Mouse (Mus musculus) stomach, embryonic 14.5 days (tissue): ENCODE data around the gene Pold3. TPM values are rescaled to one million over a fixed set of nuclear protein-coding genes. Genes with fewer than 3 reads are reported as not detected.

Experiments used
- ATAC-seq: fragments of 200-750 bp; cut with Nextera tagmentation; 2 replicates; pipeline ENCODE4 v1.8.0; 2017; ENCODE audit warnings: low read depth, moderate TSS enrichment; ENCODE audit not compliant: insufficient number of reproducible peaks, insufficient read depth, low FRiP score
- H3K27ac ChIP-seq: fragments of 300-500 bp; sonication (generic); 2 replicates; pipeline ENCODE4 v1.5.1; 2014; ENCODE audit warnings: mild to moderate bottlenecking, low read length, moderate library complexity, mixed read lengths
- H3K27me3 ChIP-seq: fragments of 300-500 bp; sonication (generic); 2 replicates; pipeline ENCODE4 v1.6.1; 2014; ENCODE audit warnings: low read length, control low read depth, mixed read lengths; ENCODE audit not compliant: control insufficient read depth, insufficient read depth
- H3K36me3 ChIP-seq: fragments of 300-500 bp; sonication (generic); 2 replicates; pipeline ENCODE4 v1.6.1; 2014; ENCODE audit warnings: mild to moderate bottlenecking, control low read depth, low read length, moderate library complexity, mixed read lengths; ENCODE audit not compliant: control insufficient read depth, insufficient read depth
- H3K4me1 ChIP-seq: fragments of 300-500 bp; sonication (generic); 2 replicates; pipeline ENCODE4 v1.6.1; 2014; ENCODE audit warnings: low read length, control low read depth, mixed read lengths; ENCODE audit not compliant: control insufficient read depth, insufficient read depth
- H3K4me2 ChIP-seq: fragments of 300-500 bp; sonication (generic); replicated peaks from 2 replicates; pipeline ENCODE4 v1.6.1; 2014; ENCODE audit warnings: low read depth, low read length, control low read depth
- H3K4me3 ChIP-seq: fragments of 300-500 bp; sonication (generic); 2 replicates; pipeline ENCODE4 v1.5.1; 2014; ENCODE audit warnings: low read depth, low read length, control low read depth
- H3K9ac ChIP-seq: fragments of 300-500 bp; sonication (generic); replicated peaks from 2 replicates; pipeline ENCODE4 v1.6.1; 2014; ENCODE audit warnings: low read depth, mild to moderate bottlenecking, control low read depth, low read length, moderate library complexity, mixed read lengths
- H3K9me3 ChIP-seq: fragments of 300-500 bp; sonication (generic); 2 replicates; pipeline ENCODE4 v1.6.1; 2016; ENCODE audit warnings: low read depth, low read length, control low read depth; ENCODE audit not compliant: control insufficient read depth
- WGBS: fragments of 180-500 bp; shearing (Covaris S2); extraction: QIAGEN DNeasy Blood & Tissue Kit; methylation state at CpG from one replicate; pipeline ENCODE4 v1.1.7; 2014; 5-methylcytosine and 5-hydroxymethylcytosine counted together
- polyA plus RNA-seq: library from polyadenylated mRNA; unstranded; fragments of >200 nt; fragmentation: Nextera tagmentation; extraction: Ambion mirVana; gene quantifications from 2 replicates; pipeline ENCODE4 v1.2.1, GENCODE M21; 2014

Pold3 gene
- polyA plus RNA-seq, 1 experiment from 2014 or later = 75.2 TPM

- no peak overlapping the region for H3K9ac ChIP-seq
- H3K9me3 ChIP-seq = no peaks in the 10 kb centered on the region
- no peak overlapping the region for H3K4me2 ChIP-seq
- no peaks in the 10 kb centered on the region for H3K36me3 ChIP-seq
- no peak for ATAC-seq
- H3K4me1 ChIP-seq = no peaks in the 10 kb centered on the region
- H3K27ac ChIP-seq = no peak overlapping the region
- H3K4me3 ChIP-seq = no peak overlapping the region
- H3K27me3 ChIP-seq = no peaks in the 10 kb centered on the region
- WGBS = 61% methylated on average over 10 of the region's 10 CpGs
These were observed 28.7 kb upstream of the Pold3 start for GRCm38 (mm10) chr7:100150086-100150485.

- no peak for ATAC-seq
- 91% methylated on average over 4 of the region's 4 CpGs for WGBS
These were observed 27.2 kb upstream of the Pold3 start for GRCm38 (mm10) chr7:100148586-100148985.

DNA sequence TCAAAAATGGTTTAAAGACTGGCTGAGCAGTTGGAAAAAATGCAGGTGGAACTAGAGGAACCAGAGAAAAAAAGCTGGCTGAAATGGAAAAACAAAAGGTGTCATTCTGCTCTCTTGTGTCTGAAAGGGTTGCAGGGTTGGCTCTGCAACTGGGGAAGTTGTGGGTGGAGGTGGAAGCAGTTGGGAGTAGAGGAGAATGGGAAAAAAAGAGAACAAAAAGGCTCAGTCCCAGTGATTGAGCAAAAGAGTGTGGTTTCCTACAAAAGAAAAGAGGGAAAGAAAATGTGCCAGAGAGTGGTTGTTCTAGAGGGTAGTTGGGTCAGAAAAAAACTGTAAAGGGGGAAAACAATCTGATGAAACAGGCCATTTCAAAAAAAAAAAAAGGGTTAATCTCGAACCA lies 19.2 kb upstream of the Pold3 start:
- Histone ChIP-seq H3K4me3 (no peak overlapping the region), H3K4me1 (no peaks in the 10 kb centered on the region), H3K36me3 (no peaks in the 10 kb centered on the region), H3K4me2 (no peak overlapping the region), H3K27ac (no peak overlapping the region), H3K9ac (no peak overlapping the region), H3K27me3 (no peaks in the 10 kb centered on the region), H3K9me3 (no peaks in the 10 kb centered on the region)
- no peak for ATAC-seq
- 72% methylated on average over 1 of the region's 1 CpGs for WGBS

More at GRCm38 (mm10) chr7:100148586-100148985, 27.2 kb upstream of the Pold3 start:
- no peak overlapping the region for H3K4me2 ChIP-seq
- H3K27ac ChIP-seq = no peak overlapping the region; the same call in 1 of the 2 replicates
- no peak overlapping the region for H3K4me3 ChIP-seq
- no peak overlapping the region for H3K9ac ChIP-seq
- H3K36me3 ChIP-seq = no peaks in the 10 kb centered on the region
- H3K4me1 ChIP-seq = no peaks in the 10 kb centered on the region
- H3K9me3 ChIP-seq = no peaks in the 10 kb centered on the region
- H3K27me3 ChIP-seq = no peaks in the 10 kb centered on the region

DNA sequence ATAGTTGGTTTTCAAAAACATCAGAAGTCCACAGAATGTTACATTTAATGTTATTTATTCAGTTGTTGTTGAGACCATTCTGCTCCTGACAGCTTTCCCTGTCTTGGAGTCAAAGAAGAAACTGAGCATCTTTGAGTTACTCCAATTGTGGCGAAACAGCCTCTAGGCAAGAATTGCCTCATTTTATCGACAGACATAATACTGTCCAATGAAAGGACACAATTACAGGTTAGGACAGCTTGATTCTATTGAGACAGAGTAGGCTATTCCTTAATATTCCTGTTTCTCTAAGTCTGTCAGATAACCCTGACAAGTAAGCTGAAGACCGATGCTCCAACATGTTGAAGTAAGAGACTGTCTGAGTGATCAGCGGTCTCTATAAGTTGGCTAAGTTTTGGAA lies 16.7 kb upstream of the Pold3 start:
- H3K4me1 ChIP-seq = no peaks in the 10 kb centered on the region
- H3K4me3 ChIP-seq = no peak overlapping the region
- no peaks in the 10 kb centered on the region for H3K27me3 ChIP-seq
- H3K9me3 ChIP-seq = no peaks in the 10 kb centered on the region
- H3K4me2 ChIP-seq = no peak overlapping the region
- WGBS = 93% methylated on average over 4 of the region's 4 CpGs
- H3K36me3 ChIP-seq = no peaks in the 10 kb centered on the region
- H3K9ac ChIP-seq = no peak overlapping the region
- H3K27ac ChIP-seq = no peak overlapping the region
- ATAC-seq = no peak

DNA sequence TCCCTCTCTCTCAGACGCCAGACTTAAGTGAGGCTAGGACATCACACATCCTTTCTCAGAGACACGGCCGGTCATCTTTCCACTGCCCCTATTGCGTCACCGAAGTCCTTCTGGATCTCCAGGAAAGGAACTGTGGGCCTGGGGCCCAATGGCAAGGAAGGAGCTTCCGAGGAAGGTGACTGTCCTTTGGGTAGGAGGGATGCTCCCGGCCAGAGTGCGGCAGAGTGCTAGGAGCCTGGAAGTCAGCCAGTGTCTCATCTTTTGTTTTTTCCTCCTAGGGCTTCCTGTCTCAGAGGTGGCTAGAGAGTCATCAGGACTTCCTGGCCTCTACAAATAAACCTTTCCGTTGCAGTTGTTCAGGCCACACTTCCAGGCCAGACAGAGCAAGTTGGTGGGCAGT lies 15.7 kb upstream of the Pold3 start:
- Histone ChIP-seq H3K9me3 (no peaks in the 10 kb centered on the region), H3K4me1 (no peaks in the 10 kb centered on the region), H3K27ac (no peak overlapping the region), H3K4me3 (no peak overlapping the region), H3K27me3 (no peaks in the 10 kb centered on the region), H3K36me3 (no peaks in the 10 kb centered on the region), H3K4me2 (no peak overlapping the region), H3K9ac (no peak overlapping the region)
- 81% methylated on average over 9 of the region's 9 CpGs for WGBS
- ATAC-seq = no peak

DNA sequence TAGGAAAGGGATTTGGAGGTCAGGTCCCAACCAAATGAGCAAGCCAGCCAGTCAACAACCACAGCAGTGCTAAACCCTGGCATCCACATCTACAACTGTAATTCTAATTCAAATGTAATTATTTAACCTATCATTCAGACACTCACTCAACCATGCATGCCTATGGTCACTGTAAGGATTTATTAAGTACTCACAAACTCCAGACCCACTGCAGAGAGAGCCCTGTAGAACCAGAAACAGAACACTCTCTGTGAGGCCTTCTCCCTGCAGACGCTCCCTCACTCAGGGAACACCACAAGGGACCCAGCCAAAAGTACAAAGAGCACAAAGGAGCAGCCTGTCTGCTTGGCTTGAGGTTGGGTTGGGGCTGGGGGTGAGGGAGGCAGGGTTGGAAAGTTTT lies 11.0 kb upstream of the Pold3 start:
- no peak overlapping the region for H3K9ac ChIP-seq
- no peak for ATAC-seq
- no peak overlapping the region for H3K4me2 ChIP-seq
- H3K9me3 ChIP-seq = no peaks in the 10 kb centered on the region
- H3K4me3 ChIP-seq = no peak overlapping the region
- H3K4me1 ChIP-seq = 0 out of 2 replicates have a peak, but pooled peaks cover 2% of the 10 kb centered on the region
- H3K27ac ChIP-seq = no peak overlapping the region
- 77% methylated on average over 1 of the region's 1 CpGs for WGBS
- H3K36me3 ChIP-seq = no peaks in the 10 kb centered on the region
- no peaks in the 10 kb centered on the region for H3K27me3 ChIP-seq

GRCm38 (mm10) chr7:100130592-100130991 lies 9.2 kb upstream of the Pold3 start:
- Histone ChIP-seq H3K9me3 (peaks cover 3% of the 10 kb centered on the region; the same call in 1 of the 2 replicates), H3K4me2 (no peak overlapping the region), H3K36me3 (no peaks in the 10 kb centered on the region), H3K4me1 (0 out of 2 replicates have a peak, but pooled peaks cover 2% of the 10 kb centered on the region), H3K27ac (no peak overlapping the region), H3K4me3 (no peak overlapping the region), H3K27me3 (no peaks in the 10 kb centered on the region), H3K9ac (no peak overlapping the region)
- no peak for ATAC-seq
- WGBS = 34% methylated on average over 6 of the region's 6 CpGs

DNA sequence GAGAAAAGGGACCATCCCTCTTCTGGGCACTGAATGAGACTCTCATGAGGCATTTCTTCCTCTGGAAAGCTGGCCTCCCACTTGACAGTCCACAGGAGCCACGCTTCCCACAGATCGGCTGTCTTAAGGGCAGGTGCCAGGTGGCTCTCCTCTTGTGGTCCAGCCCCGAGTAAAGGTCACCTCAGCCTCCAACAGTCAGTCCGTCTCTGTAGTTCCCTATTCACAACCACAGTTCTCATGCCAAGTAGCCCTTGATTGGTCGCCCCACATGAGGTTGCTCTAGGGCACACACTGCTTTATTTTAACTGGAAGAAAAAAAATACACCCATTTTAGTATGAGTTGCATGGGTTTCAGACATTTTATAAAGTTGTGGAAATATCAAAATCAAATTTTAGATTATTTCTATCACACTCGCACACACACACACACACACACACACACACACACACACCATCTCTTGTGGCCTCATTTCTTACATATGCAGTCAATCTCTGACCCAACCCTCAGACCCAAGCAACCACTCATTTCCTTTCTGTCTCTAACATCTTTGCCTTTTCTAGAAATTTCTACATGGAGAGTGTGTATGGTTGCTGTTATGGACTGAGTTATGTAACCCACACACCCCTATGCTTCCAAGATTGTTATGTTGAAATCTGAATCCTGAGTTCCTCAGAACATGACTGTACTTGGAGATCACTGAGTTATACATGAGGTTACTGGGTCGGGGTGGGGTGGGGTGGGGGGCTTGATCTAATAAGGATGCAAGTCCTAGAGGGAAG lies 7.1 kb upstream of the Pold3 start:
- H3K9me3 ChIP-seq = peaks cover 3% of the 10 kb centered on the region; the same call in 1 of the 2 replicates
- no peak overlapping the region for H3K4me2 ChIP-seq
- WGBS = 69% methylated on average over 7 of the region's 7 CpGs
- 0 out of 2 replicates have a peak, but pooled peaks cover 2% of the 10 kb centered on the region for H3K4me1 ChIP-seq
- H3K27me3 ChIP-seq = no peaks in the 10 kb centered on the region
- H3K4me3 ChIP-seq = no peak overlapping the region
- H3K27ac ChIP-seq = no peak overlapping the region
- no peak for ATAC-seq
- H3K36me3 ChIP-seq = no peaks in the 10 kb centered on the region
- no peak overlapping the region for H3K9ac ChIP-seq

DNA sequence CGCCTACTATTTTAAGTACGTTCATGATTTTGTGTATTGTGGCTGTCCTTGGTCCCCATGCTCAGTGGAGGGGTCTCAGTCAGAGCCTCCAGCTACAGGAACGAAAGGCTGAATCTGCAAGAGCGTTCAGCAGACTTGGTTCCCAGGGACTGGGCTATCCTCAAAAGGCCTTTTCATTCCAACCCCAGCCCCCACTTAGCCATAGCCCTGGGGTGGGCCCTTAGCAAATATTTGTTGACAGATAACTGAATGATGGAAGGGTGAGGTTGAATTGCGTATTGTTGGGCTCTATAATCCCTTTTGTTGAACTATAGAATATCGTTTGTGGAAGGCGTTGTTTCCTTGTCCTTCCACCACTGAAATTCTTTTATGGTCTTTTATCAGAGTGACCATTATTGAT lies 5.1 kb upstream of the Pold3 start:
- 71% methylated on average over 7 of the region's 7 CpGs for WGBS
- H3K36me3 ChIP-seq = no peaks in the 10 kb centered on the region
- H3K9ac ChIP-seq = no peak overlapping the region
- ATAC-seq = peak; percentile 82
- no peaks in the 10 kb centered on the region for H3K27me3 ChIP-seq
- no peak overlapping the region for H3K4me3 ChIP-seq
- H3K4me1 ChIP-seq = no peaks in the 10 kb centered on the region
- H3K9me3 ChIP-seq = peaks cover 3% of the 10 kb centered on the region; the same call in 1 of the 2 replicates
- H3K27ac ChIP-seq = no peak overlapping the region
- H3K4me2 ChIP-seq = no peak overlapping the region
